Mouse (Mus musculus) kidney, postnatal 0 days (tissue): ENCODE data around the gene Amot. TPM values are rescaled to one million over a fixed set of nuclear protein-coding genes. Genes with fewer than 3 reads are reported as not detected.

Experiments used
- ATAC-seq: fragments of 200-750 bp; cut with Nextera tagmentation; replicated peaks from 2 replicates; pipeline ENCODE4 v1.8.0; 2017; ENCODE audit warnings: low read depth, moderate number of reproducible peaks, moderate TSS enrichment, moderate library complexity; ENCODE audit not compliant: low FRiP score
- DNase-seq: peaks from one replicate; pipeline ENCODE4 v3.0.0-alpha.2; 2016; ENCODE audit warnings: low spot score
- H3K27ac ChIP-seq: fragments of 300-500 bp; sonication (generic); 2 replicates; pipeline ENCODE4 v1.5.1; 2014; ENCODE audit warnings: mild to moderate bottlenecking
- H3K27me3 ChIP-seq: fragments of 300-500 bp; sonication (generic); 2 replicates; pipeline ENCODE4 v1.6.1; 2014; ENCODE audit warnings: low read length, mixed read lengths; ENCODE audit not compliant: insufficient read depth
- H3K36me3 ChIP-seq: fragments of 300-500 bp; sonication (generic); 2 replicates; pipeline ENCODE4 v1.6.1; 2014; ENCODE audit warnings: low read length, mixed read lengths; ENCODE audit not compliant: insufficient read depth
- H3K4me1 ChIP-seq: fragments of 300-500 bp; sonication (generic); replicated peaks from 2 replicates; pipeline ENCODE4 v1.6.1; 2014; ENCODE audit warnings: antibody characterized with exemption, low read length, mixed read lengths; ENCODE audit not compliant: insufficient read depth
- H3K4me2 ChIP-seq: fragments of 300-500 bp; sonication (generic); 2 replicates; pipeline ENCODE4 v1.6.1; 2014; ENCODE audit warnings: mild to moderate bottlenecking, low read length, moderate library complexity, mixed read lengths
- H3K4me3 ChIP-seq: fragments of 300-500 bp; sonication (generic); replicated peaks from 2 replicates; pipeline ENCODE4 v1.5.1; 2014; ENCODE audit warnings: low read depth, low read length
- H3K9ac ChIP-seq: fragments of 300-500 bp; sonication (generic); 2 replicates; pipeline ENCODE4 v1.6.1; 2014; ENCODE audit warnings: low read depth, low read length
- H3K9me3 ChIP-seq: fragments of 300-500 bp; sonication (generic); replicated peaks from 2 replicates; pipeline ENCODE4 v1.6.1; 2016; ENCODE audit warnings: low read length, inconsistent platforms, mixed read lengths
- CTCF ChIP-seq: IDR thresholded peaks from 2 replicates; pipeline ENCODE4 v1.5.1; 2016; ENCODE audit warnings: antibody characterized with exemption, low read depth, mild to moderate bottlenecking, moderate library complexity
- WGBS: fragments of 180-500 bp; shearing (Covaris S2); extraction: QIAGEN DNeasy Blood & Tissue Kit; methylation state at CpG from one replicate; pipeline ENCODE4 v1.1.7; 2014; 5-methylcytosine and 5-hydroxymethylcytosine counted together
- polyA plus RNA-seq: library from polyadenylated mRNA; unstranded; fragments of >200 nt; fragmentation: Nextera tagmentation; extraction: Ambion mirVana; gene quantifications from 2 replicates; pipeline ENCODE4 v1.2.1, GENCODE M21; 2015

The Amot gene
- polyA plus RNA-seq, 1 experiment from 2014 or later: 16.3 TPM

DNA sequence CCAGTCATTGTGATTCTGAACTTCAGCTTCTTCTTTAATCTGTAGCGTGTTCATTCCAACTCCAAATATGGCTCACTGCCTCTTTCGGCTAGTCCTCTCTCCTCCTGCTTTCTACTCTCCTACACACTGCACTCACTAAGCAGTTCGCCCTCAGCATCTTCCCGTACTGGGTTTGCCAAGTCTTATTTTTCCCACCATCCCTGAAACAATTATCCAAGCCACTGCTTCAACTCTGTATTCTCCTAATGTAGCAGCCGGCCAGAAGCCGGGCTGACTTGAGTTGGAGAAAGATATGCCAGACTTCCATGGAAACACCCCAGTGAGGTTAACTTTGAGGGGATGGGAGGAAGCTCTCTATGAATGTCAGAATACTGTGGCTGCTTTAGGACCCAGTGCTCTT lies 36.7 kb downstream of the Amot start:
- H3K27me3 ChIP-seq: no peaks in the 10 kb centered on the region
- H3K36me3 ChIP-seq: 0 out of 2 replicates have a peak, but pooled peaks cover 3% of the 10 kb centered on the region
- WGBS: 90% methylated on average over 6 of the region's 6 CpGs
- H3K27ac ChIP-seq: no peak overlapping the region
- H3K9me3 ChIP-seq: no peaks in the 10 kb centered on the region
- H3K4me1 ChIP-seq: no peaks in the 10 kb centered on the region
- no peak overlapping the region for H3K4me3 ChIP-seq
- DNase-seq: no peak
- no peak for ATAC-seq
- no peak for TF ChIP-seq CTCF
- no peak overlapping the region for H3K9ac ChIP-seq
- no peak overlapping the region for H3K4me2 ChIP-seq

DNA sequence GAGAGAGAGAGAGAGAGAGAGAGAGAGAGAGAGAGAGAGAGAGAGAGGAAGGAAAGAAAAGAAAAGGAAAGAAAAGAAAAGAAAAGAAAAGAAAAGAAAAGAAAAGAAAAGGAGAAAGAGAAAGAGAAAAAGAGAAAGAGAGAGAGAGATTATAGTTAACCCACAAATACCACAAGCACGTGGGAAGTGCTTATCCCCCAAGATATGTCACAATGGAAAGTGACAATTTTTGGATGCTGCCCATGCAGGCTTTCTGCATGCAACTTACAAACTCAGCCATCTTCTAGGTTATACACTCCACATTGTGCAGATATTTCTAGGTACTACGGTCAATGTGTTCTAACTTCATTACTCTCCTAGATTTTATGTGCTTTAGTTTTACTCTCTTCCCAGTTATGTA lies 41.5 kb downstream of the Amot start:
- TF ChIP-seq CTCF: no peak
- no peak for DNase-seq
- H3K4me3 ChIP-seq: no peak overlapping the region
- H3K27ac ChIP-seq: no peak overlapping the region
- no peak overlapping the region for H3K9ac ChIP-seq
- H3K9me3 ChIP-seq: no peaks in the 10 kb centered on the region
- no peaks in the 10 kb centered on the region for H3K36me3 ChIP-seq
- 83% methylated on average over 2 of the region's 2 CpGs for WGBS
- ATAC-seq: no peak
- no peak overlapping the region for H3K4me2 ChIP-seq
- no peaks in the 10 kb centered on the region for H3K27me3 ChIP-seq
- H3K4me1 ChIP-seq: no peaks in the 10 kb centered on the region

DNA sequence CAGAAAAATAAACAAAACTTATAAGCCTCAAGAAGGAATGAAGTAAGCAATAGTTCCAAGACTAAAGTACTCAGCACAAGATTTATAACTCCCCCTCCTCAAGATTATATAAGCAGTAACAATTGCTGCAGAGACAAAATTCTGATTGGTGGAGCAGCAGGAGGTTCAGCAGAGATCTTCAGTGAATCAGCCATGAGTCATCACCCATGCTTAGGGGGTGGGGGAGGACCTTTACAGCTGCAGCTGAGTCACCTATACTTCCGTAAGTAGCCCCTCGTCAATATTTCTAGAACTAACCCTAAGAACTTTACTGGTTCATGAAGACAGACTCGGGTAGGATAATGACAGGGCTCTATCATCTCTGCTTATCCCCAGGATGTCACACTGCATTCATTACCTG lies 43.6 kb downstream of the Amot start:
- H3K4me2 ChIP-seq: no peak overlapping the region
- WGBS: 83% methylated on average over 3 of the region's 3 CpGs
- no peak overlapping the region for H3K9ac ChIP-seq
- no peak overlapping the region for H3K4me3 ChIP-seq
- H3K9me3 ChIP-seq: no peaks in the 10 kb centered on the region
- DNase-seq: no peak
- no peak overlapping the region for H3K27ac ChIP-seq
- ATAC-seq: no peak
- H3K27me3 ChIP-seq: no peaks in the 10 kb centered on the region
- no peak for TF ChIP-seq CTCF
- H3K4me1 ChIP-seq: no peaks in the 10 kb centered on the region
- H3K36me3 ChIP-seq: no peaks in the 10 kb centered on the region

DNA sequence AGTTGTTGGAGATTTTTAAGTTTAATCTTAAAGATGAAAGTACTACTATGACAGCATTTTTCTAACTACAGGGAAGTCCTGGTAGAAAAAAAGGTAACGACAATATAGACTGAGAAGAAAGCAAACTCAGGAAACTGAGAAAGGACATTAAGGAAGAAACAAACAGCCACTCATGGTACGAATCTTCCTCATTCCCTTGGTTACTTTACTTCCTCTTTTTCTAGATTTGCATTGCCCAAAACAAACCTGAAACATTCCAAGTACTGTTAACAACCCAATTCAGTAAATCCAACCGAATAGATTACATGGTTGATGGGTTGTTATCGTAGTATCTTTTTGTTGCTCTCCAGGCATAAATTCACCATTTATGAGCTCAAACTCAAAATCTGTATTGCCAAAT lies 48.7 kb downstream of the Amot start:
- H3K4me2 ChIP-seq: no peak overlapping the region
- no peak overlapping the region for H3K27ac ChIP-seq
- H3K4me3 ChIP-seq: no peak overlapping the region
- WGBS: 87% methylated on average over 4 of the region's 4 CpGs
- ATAC-seq (no peak), DNase-seq (no peak)
- H3K36me3 ChIP-seq: no peaks in the 10 kb centered on the region
- H3K9me3 ChIP-seq: no peaks in the 10 kb centered on the region
- H3K9ac ChIP-seq: no peak overlapping the region
- no peaks in the 10 kb centered on the region for H3K27me3 ChIP-seq
- no peaks in the 10 kb centered on the region for H3K4me1 ChIP-seq
- TF ChIP-seq CTCF: no peak

DNA sequence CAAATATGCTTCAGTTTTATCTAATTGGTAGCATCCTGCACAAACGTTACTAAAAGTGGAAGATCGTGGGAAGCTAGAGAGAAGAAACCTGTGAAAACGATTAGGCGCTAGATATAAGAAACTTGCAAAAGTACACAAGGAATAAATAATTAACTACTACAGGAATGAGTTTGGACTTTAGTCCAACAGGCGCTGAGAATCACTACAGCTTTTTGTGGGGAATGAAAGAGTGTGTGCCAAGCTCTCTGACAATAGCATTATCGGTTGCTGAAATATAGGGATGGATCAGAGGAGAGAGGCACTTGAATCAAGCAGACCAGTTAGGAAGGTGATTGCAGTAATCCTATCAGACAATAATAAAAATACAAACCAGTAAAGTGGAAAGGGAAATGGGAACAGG lies 49.4 kb downstream of the Amot start:
- DNase-seq (no peak), ATAC-seq (no peak)
- Histone ChIP-seq H3K27ac (no peak overlapping the region), H3K4me3 (no peak overlapping the region), H3K27me3 (no peaks in the 10 kb centered on the region), H3K36me3 (no peaks in the 10 kb centered on the region), H3K4me1 (no peaks in the 10 kb centered on the region), H3K9ac (no peak overlapping the region), H3K4me2 (no peak overlapping the region), H3K9me3 (no peaks in the 10 kb centered on the region)
- 84% methylated on average over 6 of the region's 6 CpGs for WGBS
- TF ChIP-seq CTCF: no peak

DNA sequence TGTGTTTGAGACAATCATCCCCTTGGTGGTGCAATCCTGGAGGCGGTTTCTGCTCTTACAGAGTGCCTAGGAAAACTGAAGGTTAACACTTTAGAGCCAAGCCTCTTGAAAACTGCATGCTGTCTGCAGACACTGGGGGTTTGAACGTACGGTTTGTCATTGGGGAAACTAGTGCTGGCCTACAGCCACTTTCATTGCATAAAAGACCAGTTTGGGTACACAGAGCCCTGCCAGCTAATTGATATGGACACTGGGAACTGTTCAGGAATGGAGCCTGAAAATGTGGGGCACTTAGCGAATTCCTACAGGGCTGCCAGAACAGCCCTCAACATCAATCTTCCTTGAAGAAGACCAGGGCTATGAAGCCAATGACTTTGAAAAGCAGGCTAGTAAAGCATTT lies 50.2 kb downstream of the Amot start:
- no peak overlapping the region for H3K9ac ChIP-seq
- no peak overlapping the region for H3K27ac ChIP-seq
- no peaks in the 10 kb centered on the region for H3K27me3 ChIP-seq
- WGBS: 90% methylated on average over 4 of the region's 4 CpGs
- DNase-seq: no peak
- no peak for ATAC-seq
- H3K4me3 ChIP-seq: no peak overlapping the region
- 0 out of 2 replicates have a peak, but pooled peaks cover 4% of the 10 kb centered on the region for H3K36me3 ChIP-seq
- no peaks in the 10 kb centered on the region for H3K4me1 ChIP-seq
- no peak for TF ChIP-seq CTCF
- no peaks in the 10 kb centered on the region for H3K9me3 ChIP-seq
- H3K4me2 ChIP-seq: no peak overlapping the region

DNA sequence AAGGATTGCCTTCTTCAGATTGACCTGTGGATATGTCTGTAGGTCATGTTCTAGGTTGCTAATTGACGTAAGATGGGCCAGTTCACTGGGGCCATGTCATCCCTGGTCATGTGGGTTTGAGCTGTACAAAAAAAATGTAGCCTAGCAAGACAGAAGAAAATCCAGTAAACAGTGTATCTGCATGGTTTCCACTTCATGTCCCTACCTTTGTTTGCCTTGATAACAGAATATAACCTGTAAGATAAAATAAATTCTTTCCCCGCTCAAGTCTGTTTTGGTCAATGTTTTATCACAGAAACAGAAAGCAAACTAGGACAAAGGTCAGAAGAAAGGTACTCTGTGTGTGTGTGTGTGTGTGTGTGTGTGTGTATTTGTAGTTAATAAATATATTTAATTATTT lies 63.5 kb downstream of the Amot start:
- no peak for DNase-seq
- no peak for ATAC-seq
- Histone ChIP-seq H3K4me1 (no peaks in the 10 kb centered on the region), H3K4me2 (no peak overlapping the region), H3K27me3 (no peaks in the 10 kb centered on the region), H3K9ac (no peak overlapping the region), H3K27ac (no peak overlapping the region), H3K9me3 (no peaks in the 10 kb centered on the region), H3K4me3 (no peak overlapping the region), H3K36me3 (no peaks in the 10 kb centered on the region)
- 94% methylated on average over 2 of the region's 2 CpGs for WGBS
- no peak for TF ChIP-seq CTCF
